Mouse (Mus musculus): ENCODE data around the gene Olfr1240.

Olfr1240 gene

DNA sequence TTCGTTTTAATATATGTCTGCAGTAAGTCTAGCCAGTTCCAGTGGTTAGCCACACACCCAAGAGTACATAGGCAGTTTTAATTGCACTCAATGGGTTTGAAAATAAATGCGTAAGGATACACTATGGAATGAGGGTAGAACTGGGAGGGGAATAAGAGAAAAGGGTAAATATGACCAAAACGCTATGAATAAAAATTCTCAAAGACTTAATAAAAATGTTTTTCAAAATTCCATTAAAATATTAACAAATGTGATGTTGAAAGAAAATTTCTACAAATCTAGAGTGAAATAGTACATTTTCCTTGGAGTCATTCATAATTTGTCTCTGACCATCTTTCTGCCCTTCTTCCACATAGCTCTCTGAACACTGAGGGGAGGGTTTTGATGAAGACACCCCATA, at the start of gene Olfr1240:
TSS of gene Olfr1240 (minus strand) at position 101 of the 400 bp plus-strand sequence.
- CTCF ChIA-PET: no interaction called here

DNA sequence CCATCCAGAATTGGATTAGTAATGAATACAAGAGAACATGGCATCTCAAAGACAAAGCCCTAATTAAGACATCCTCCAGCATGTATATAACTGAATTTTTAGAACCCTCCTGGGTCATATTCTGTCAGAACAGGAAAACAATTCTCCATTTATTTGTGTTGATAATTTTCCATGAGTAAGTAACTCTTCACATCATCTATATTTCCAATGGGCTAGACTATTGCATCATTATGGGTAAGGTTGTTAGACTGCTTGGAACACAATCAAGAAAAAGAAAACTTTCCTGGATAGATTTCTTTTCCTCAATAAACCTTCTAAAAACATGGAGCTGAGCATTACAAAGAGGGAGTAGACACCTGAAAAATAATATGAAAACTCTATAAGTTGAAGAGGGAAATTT, 44.2 kb upstream of the Olfr1240 start, which contains the start of gene Olfr1241:
TSS of gene Olfr1241 (minus strand) at position 101 of the 400 bp plus-strand sequence.
- POLR2A ChIA-PET: no interaction called here
- CTCF ChIA-PET: no interaction called here

More for the DNA sequence above, at the start of gene Olfr1240:
- POLR2A ChIA-PET: no interaction called here

DNA sequence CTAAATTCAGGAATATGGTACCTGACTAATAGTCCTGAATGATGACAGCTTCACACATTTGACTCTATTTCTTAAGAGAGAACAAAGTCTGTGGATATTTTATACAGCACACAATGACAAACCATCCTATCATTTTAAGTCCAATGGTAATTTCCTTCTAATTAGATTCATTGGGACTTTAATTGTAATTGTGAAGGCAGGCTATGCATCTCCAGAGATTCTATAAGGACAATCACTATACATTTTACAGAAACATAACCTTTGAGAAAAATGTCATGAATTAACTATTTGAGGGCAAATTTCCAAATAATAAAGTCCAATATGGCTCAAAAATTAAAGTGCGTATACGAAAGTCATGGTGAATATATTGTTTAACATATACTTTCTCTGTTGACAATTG, 22.5 kb downstream of the Olfr1240 start, which contains the start of gene Olfr1239:
TSS of gene Olfr1239 (minus strand) at position 101 of the 400 bp plus-strand sequence.
- ChIA-PET POLR2A (no interaction called here), CTCF (no interaction called here)

DNA sequence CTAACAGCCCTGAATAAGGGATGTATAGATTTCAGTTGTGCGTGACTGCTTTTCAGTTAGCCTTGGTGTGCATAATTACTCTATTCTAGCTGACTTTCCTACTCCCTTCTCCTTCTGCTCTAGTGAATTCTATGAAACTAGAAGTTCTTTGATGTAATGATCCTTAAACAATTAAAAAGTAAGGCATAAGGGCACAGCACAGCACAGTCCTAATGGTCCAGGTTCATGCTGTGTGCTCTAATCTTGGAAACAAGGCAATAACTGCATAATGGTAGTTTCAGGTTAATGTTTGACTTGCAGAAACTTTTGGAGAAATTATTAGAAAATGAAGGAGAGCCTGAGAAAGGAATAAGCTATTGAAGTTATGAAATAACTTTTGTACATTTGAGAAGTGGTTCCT, 28.2 kb downstream of the Olfr1240 start:
- ChIA-PET POLR2A (no interaction called here), CTCF (no interaction called here)

DNA sequence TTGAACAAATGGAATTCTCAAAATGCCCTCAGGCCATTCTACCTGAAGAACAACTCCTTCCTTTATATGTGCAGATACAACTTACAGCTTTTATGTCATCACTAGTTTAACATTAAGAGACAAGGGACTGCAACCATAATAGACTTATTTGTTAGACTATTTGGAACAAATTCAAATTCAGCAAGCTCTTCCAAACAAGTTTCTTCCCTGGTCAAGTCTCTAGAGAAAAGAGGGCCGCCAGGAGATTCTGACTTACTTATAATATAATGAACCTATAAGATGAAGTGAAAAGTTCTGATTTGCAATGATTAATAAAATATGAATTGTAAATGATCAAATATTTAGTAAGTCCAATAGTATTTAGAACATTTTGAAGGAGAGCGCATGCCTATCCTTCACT, 33.2 kb downstream of the Olfr1240 start, which contains the start of gene Olfr1238:
TSS of gene Olfr1238 (minus strand) at position 101 of the 400 bp plus-strand sequence.
- ChIA-PET POLR2A (no interaction called here), CTCF (no interaction called here)

DNA sequence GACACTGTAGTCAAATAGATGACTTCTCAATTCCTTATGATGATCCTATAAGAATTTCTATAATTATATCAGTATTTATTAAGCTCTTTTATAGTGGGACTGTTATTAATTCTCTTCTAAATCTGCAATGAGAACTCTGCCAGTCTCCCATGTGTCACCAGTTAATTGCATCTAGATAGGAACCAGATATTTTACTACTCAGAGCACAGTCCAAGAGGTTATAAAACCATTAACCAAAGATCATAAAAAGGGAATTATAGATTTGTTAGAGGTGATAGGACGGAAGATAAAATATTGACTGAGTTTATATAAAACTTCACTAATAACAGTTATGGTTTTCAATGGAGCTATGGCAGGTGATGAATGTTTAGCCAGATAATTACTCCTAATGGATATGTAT, 41.9 kb downstream of the Olfr1240 start:
- ChIA-PET POLR2A (interaction anchor here in 1 of 4 experiments (1.3 kb wide), 1 partner anchor 23 kb away, joined by 3 read pairs; no protein-coding TSS in a partner anchor), CTCF (no interaction called here)
